Mouse (Mus musculus) lung, postnatal 25 days (tissue): Measurements from ENCODE around the gene Elf2.
"Not testable (repeated sequence)": the region's sequence is repeated elsewhere in the genome, so short reads cannot be mapped to it uniquely, and the experiment has no call there.

ENCODE experiments used
- DNase-seq: peaks from one replicate; pipeline ENCODE4 v3.0.0; 2022; ENCODE audit warnings: low spot score

The Elf2 gene

GRCm38 (mm10) chr3:51233474-51233873 lies 107.0 kb downstream of the Elf2 start:
- peak; percentile 74 for DNase-seq

GRCm38 (mm10) chr3:51232205-51232910 lies 108.1 kb downstream of the Elf2 start:
- no peak for DNase-seq

DNA sequence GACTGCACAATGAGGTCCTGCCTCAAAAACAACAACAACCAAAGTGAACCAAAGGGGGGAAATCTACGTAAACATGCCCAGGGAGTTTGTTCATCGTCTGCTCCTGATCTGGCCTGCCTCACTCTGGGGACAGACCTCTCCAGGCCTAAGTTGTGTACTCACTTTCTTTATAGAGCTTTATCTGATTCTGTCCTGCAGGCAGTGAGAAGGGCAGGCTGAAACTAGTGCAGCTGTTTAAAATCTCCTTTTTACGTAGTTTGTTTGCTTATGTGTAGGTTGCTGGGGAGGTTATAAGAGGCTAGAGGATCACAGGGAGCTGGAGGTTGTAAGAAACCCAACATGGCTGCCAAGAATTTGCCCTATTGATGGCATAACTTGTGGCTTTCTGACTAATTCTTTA lies 109.0 kb downstream of the Elf2 start:
- DNase-seq, result no peak

- no peak for DNase-seq
These were observed 109.6 kb downstream of the Elf2 start for GRCm38 (mm10) chr3:51230886-51231285.

DNA sequence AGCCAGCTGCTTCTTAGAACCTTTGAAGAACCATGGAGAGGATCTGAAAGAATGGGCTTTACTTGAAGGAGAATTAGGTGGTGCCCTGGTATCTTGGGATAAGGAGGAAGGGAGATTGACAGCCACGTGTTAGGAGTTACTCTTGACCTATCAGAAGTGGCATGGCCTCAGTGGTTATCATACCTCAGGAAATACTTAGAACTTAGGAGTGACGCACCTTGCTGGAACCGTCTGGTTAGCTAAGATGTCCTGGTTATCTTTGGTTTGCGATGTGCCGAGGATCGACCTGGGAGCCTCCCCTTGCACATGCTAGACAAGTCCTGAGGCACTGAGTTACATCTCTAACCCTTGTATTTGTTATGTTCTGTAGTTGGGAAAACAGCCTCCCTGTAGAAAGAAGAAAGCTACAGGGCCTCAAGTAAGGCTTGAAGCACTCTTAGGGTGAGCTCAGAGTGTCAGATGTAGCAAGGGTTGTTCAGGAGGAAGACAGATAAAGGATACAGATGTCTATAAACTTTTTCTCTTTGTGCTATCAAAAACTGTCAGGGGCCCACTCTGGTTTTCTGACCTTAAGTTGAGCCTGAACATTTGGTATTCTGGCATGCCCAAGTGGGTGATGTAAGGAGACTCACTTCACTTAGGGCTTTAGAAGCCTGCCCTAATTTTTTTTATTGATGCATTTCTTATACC lies 110.2 kb downstream of the Elf2 start:
- no peak for DNase-seq

- DNase-seq, result no peak
These were observed 111.2 kb downstream of the Elf2 start for GRCm38 (mm10) chr3:51229226-51229625.

- no peak for DNase-seq
These were observed 111.7 kb downstream of the Elf2 start for GRCm38 (mm10) chr3:51228821-51229205.

- DNase-seq, result peak; percentile 52
These were observed 112.2 kb downstream of the Elf2 start for GRCm38 (mm10) chr3:51228038-51228820.

- no peak for DNase-seq
These were observed 113.9 kb downstream of the Elf2 start for GRCm38 (mm10) chr3:51226601-51227000.

- DNase-seq, result no peak
These were observed 114.5 kb downstream of the Elf2 start for GRCm38 (mm10) chr3:51225979-51226378.

DNA sequence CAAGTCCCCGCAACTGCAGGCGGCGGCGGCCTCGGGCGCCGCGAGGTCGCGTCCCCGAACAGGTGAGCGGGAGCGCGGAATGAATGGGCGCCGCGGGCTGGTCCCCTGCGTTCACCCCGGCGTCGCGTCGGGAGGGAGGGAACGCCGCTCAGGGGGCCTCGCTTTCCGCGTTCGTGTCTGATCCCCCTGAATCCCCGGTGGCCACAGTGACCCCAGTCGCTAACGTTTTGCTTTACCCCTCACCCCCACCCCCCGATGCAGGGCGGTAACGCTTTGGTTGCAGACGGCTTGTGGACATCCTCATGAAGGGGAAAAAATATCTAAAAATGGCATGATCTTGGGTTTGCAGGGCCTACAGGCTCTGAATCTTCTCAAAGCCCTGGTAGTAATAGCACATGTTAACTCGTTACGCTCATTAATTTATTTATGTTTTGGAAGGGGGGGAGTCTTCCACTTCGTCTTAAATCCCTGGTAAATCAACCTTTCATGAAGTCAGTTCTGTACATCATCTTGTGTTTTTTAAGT lies 115.2 kb downstream of the Elf2 start:
- DNase-seq, result no peak

DNA sequence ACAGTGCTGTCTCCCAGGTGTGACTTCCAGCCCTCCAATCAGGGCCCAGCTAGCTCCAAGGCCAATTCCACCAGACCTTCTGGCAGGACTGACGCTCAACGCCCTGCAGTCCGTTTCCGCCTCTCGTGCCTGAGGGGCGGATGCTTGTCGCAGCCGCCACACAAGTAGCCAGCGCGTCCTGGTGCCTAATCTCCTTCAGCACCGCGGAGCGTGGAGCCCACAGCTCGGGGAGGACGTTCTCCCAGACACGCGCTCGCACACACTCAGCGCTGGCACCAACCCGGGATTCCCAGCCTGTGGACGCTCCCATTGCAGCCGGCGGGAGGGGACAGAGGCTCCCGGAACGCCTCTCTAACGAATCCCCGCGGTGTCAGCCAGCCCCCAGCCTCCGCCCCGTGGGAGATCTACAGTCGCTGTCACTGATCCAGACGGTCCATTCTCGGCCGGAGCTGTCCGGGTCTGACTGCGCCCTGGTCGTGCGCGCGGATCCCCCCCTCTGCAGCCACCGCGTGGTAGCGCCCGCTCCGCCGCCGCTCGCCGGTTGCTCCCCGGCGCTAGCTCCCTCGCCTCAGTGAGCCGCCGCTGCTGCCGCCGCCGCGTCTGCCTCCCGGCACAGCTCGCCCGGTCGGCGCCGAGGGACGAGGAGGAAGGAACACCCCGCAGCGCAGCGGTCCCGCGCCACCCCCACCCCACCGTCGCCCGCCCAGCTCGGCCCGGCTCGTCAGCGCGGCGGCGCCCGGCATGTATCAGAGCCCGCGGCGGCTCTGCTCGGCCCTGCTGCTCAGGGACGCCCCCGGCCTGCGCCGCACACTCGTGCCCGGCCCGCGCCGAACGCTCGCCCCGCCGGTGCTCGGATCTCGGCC lies 115.9 kb downstream of the Elf2 start, which contains the start of gene Noct:
Gene Noct, plus strand, starts transcription at position 85 of the 863 bp plus-strand sequence.
- peak; percentile 88 for DNase-seq

DNA sequence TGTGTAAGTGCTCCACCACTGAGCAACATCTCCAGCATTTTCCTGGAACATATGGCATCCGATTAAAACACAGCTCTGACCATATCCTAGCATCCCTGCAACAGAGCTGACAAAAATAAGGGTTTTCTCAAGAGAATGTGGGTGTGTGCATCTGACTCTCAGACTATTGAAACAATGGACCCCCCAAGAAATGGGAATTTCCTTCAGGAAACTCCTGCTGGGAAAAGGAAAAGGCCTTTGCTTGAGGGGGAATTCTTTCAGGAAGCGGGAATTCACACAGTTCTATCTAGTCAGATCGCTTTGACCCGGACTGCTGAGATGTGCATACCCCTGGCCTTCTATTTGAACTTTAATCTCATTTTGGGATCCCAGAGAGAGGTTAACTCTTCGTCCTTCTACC lies 116.9 kb downstream of the Elf2 start:
- no peak for DNase-seq

GRCm38 (mm10) chr3:51222834-51223460 lies 117.5 kb downstream of the Elf2 start:
- DNase-seq, result no peak

DNA sequence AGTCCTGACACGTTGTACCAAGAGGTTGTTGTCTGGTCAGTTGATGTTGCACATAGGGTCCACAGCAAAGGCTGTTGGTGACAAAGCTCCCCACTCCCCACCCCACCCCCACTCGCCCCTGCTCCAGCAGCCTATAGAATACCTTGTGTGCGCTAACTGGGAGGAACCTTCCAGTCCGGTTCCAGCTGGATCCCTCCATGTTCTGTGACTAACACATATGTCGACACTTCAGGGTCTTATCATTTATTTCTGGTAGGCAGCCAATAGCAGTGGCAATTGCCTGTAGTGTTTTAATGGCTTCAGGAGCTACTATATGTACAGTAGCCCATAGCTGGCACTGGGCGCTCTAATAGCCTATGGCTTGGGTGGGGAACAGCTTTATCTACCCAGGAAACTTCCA lies 118.2 kb downstream of the Elf2 start:
- DNase-seq, result no peak

GRCm38 (mm10) chr3:51221847-51222246 lies 118.6 kb downstream of the Elf2 start:
- DNase-seq, result no peak

- no peak for DNase-seq
These were observed 119.6 kb downstream of the Elf2 start for GRCm38 (mm10) chr3:51220846-51221245.

DNA sequence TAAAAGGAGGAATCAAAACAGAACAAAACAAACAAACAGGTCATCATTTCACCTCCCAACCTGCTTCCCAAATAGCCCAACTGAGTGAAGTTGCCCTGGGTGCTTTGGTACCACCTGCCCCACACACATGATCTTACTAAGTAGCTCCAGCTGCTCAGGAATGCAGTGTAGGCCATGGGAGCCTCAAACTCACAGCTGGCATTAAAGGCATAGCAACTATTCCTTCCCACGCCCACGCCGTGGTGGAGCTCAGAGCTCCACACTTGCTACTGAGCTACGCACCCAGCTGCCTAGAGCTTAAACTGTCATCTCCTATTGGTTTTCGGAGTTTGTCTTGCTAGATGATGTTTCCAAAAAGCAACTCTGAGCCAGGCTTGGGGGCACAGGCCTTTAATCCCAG lies 121.2 kb downstream of the Elf2 start:
- DNase-seq, result no peak

DNA sequence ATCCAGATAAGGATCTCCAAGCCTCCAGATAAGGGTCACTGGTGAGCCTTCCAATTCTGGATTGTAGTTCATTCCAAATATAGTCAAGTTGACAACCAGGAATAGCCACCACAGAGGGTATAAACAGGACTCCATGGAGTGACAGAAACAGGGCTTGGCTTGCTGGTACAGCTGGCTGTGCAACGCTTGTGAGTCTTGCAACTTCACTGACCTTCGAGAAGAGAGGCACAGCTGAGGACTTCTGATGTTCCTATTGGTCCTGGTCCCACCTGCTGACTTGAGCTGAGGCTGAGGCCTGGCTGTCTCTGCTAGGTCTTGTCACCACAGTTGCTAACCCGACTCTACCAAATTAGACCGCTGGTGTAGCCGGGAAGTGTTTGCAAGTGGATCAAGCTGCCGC lies 122.1 kb downstream of the Elf2 start:
- not testable (repeated sequence) for DNase-seq

DNA sequence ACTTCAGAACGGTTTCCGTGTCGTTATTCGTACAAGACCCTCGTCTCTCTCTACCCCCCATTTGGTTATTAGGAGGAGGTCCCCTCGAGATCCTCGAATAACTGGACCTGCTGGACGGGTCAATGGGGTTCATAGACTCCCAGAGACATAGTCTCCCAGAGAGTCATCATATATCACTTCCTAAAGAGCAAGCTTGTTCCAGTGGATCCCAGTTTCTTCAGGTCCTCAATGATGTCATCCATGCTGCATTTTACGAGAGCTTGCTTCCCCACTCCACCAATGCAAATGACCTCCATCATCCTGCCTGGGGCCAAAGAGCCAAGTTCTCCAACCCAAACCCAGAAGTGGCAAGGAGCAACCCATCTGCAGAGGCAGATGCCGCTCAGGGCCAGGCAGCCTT lies 124.1 kb downstream of the Elf2 start:
- not testable (repeated sequence) for DNase-seq

DNA sequence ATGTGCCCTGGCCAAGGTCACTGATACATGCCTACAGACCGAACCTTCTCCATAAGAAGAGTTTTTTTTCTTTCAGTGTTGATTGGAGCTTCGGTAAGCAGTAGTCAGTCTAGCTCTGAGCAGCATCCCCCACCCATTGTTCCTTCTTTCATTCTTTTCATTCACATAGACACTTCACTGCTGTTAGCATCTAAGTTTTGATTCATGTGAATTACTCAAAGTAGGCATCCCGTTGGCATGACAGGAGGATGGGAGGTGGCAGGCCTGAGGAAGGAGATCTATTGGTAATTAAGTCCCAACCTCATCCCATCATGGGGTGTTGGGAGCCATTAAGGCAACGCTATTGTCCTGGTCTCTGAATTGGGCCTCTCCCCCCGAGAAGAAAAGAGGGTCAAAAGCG lies 124.8 kb downstream of the Elf2 start:
- no peak for DNase-seq
